Mouse (Mus musculus) ES-E14 (cell line): ENCODE results near the gene Hbq1b. TPM values are rescaled to one million over a fixed set of nuclear protein-coding genes. Genes with fewer than 3 reads are reported as not detected.
A peak's percentile ranks its signal among the peaks of the same experiment; 100 is the strongest.
"Not testable (repeated sequence)": the region's sequence is repeated elsewhere in the genome, so short reads cannot be mapped to it uniquely, and the experiment has no call there.

Experiments used
- DNase-seq: peaks from one replicate; pipeline ENCODE4 v3.0.0-alpha.2; 2013; ENCODE audit warnings: low read depth, low spot score
- H3K27ac ChIP-seq: 2 replicates; pipeline ENCODE4 v1.5.1; 2012; ENCODE audit warnings: low read depth, mild to moderate bottlenecking, low read length, moderate library complexity, mixed read lengths; ENCODE audit not compliant: poor library complexity, insufficient read depth, severe bottlenecking
- H3K36me3 ChIP-seq: 2 replicates; pipeline ENCODE4 v1.6.1; 2012; ENCODE audit warnings: mild to moderate bottlenecking, low read length, moderate library complexity, mixed read lengths; ENCODE audit not compliant: control insufficient read depth, poor library complexity, insufficient read depth, severe bottlenecking
- H3K4me1 ChIP-seq, 2 experiments: fragments of 150-350 bp in 1 of 2; sonication (generic) in 1 of 2; 2 replicates each; pipeline ENCODE4 v1.6.1; 2012; ENCODE audit warnings: low read length in 2 of 2, mild to moderate bottlenecking in 1 of 2, mixed read lengths in 1 of 2; ENCODE audit not compliant: control insufficient read depth in 2 of 2, insufficient read depth in 2 of 2, poor library complexity in 1 of 2
- H3K4me3 ChIP-seq, 2 experiments: fragments of 150-350 bp in 1 of 2; sonication (generic) in 1 of 2; 2 replicates each; pipeline ENCODE4 v1.5.1; 2012; ENCODE audit warnings: low read length in 2 of 2, low read depth in 1 of 2, mild to moderate bottlenecking in 1 of 2, mixed read lengths in 1 of 2; ENCODE audit not compliant: insufficient read depth in 1 of 2, poor library complexity in 1 of 2, severe bottlenecking in 1 of 2
- H3K9ac ChIP-seq: 2 replicates; pipeline ENCODE4 v1.6.1; 2012; ENCODE audit warnings: low read depth, mild to moderate bottlenecking, low read length, mixed read lengths; ENCODE audit not compliant: poor library complexity, insufficient read depth, severe bottlenecking
- H3K9me3 ChIP-seq: fragments of 150-350 bp; sonication (generic); 2 replicates; pipeline ENCODE4 v1.6.1; 2012; ENCODE audit warnings: low read depth, mild to moderate bottlenecking, low read length; ENCODE audit not compliant: control insufficient read depth, insufficient read depth
- CHD2 ChIP-seq: IDR thresholded peaks from 2 replicates; pipeline ENCODE4 v1.6.1; 2014; ENCODE audit warnings: mild to moderate bottlenecking, low read depth, low read length, inconsistent platforms
- HCFC1 ChIP-seq: IDR thresholded peaks from 2 replicates; pipeline ENCODE4 v1.6.1; 2012; ENCODE audit warnings: low read length, inconsistent platforms, borderline replicate concordance; ENCODE audit not compliant: insufficient read depth
- MAFK ChIP-seq: IDR thresholded peaks from 2 replicates; pipeline ENCODE4 v1.6.1; 2014; ENCODE audit warnings: mild to moderate bottlenecking, low read depth, low read length, inconsistent platforms; ENCODE audit not compliant: insufficient read depth
- ZC3H11A ChIP-seq: IDR thresholded peaks from 2 replicates; pipeline ENCODE4 v1.6.1; 2012; ENCODE audit warnings: low read depth, mild to moderate bottlenecking, inconsistent platforms, low read length, borderline replicate concordance
- ZNF384 ChIP-seq: IDR thresholded peaks from 2 replicates; pipeline ENCODE4 v1.6.1; 2012; ENCODE audit warnings: low read depth, low read length, inconsistent platforms
- in situ Hi-C, 2 experiments: fragments of 600-800 bp; cut with MboI; formaldehyde crosslinking; loops; one replicate each; pipeline ENCODE4 v1.15.1; 2025; ENCODE audit warnings: low sequenced_read_pairs in 2 of 2, inconsistent platforms in 1 of 2; ENCODE audit not compliant: unreplicated experiment in 2 of 2
- total RNA-seq: library from RNA; depleted of rRNA; stranded (reverse); fragments of 300-350 nt; gene quantifications from 2 replicates; pipeline ENCODE4 v1.2.3, GENCODE M21; 2012

Hbq1b gene
- total RNA-seq, 1 experiment = 0.80 TPM

DNA sequence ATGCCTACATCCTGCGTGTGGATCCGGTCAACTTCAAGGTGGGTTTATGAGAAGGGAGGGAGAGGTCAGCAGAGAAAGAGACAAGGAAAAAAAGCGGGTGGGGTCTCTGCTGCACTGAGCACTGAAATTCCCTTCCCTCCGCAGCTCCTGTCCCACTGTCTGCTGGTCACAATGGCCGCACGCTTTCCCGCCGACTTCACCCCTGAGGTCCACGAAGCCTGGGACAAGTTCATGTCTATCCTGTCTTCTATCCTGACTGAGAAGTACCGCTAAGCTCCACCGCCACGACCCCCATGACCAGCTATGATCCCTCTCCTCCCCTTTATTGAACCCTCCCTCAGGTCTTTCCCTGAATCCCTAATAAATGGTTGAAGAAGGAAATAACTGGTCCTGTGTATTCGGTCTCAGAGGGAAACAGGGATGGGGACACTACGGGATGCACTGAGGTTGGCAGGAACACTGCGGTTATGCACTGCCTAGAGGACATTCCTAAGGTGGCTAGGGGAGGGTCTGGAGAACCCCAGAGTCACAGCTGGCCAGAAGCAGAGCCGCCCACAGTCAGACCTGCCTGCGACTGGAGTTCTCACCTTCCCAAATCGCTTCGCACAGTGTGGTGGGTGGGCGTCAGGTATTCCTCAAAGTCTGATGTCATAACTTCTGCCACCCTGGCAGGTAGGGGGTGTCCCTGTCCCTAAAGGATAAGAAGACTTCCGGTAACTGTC, 8.9 kb upstream of the Hbq1b start:
- in situ Hi-C loops = no loop called here
- no peaks in the 10 kb centered on the region for H3K36me3 ChIP-seq
- TF ChIP-seq HCFC1 = no peak
- H3K27ac ChIP-seq = no peak overlapping the region
- peak overlapping the region; percentile 10 to 41; a peak in 3 of 4 replicates for H3K4me3 ChIP-seq
- H3K9ac ChIP-seq = no peak overlapping the region
- DNase-seq = no peak
- H3K4me1 ChIP-seq = no peaks in the 10 kb centered on the region; a peak in 1 of 4 replicates
- H3K9me3 ChIP-seq = no peaks in the 10 kb centered on the region

DNA sequence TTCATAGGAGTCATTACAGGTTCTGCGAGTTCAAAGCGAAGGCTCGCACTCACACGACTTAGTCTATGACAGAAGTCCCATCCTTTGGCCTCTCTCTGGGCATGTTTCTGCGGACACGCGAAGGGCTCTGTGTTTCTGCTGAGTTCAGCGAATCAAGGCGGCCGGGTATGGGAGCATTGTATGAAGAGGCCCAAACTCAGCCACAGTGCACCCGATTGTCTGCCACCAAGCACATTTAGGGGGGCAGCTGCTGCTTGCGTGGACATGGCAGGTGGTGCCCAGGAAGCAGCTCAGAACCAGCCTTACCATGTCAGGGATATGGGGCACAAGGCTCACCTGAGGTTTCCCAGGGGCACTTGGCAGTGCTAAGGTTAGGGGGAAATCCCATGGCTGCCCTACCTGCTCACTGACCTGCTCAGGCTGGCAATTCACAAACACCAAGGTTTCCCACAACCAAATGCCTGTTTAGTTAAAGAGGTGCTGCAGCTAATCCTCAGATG, 8.3 kb upstream of the Hbq1b start:
- Histone ChIP-seq H3K36me3 (no peaks in the 10 kb centered on the region), H3K4me1 (no peaks in the 10 kb centered on the region; a peak in 1 of 4 replicates), H3K27ac (no peak overlapping the region), H3K4me3 (no peak overlapping the region), H3K9me3 (no peaks in the 10 kb centered on the region), H3K9ac (no peak overlapping the region)
- no peak for DNase-seq
- TF ChIP-seq CHD2 (no peak), MAFK (peak; percentile 65)
- in situ Hi-C loops = no loop called here

DNA sequence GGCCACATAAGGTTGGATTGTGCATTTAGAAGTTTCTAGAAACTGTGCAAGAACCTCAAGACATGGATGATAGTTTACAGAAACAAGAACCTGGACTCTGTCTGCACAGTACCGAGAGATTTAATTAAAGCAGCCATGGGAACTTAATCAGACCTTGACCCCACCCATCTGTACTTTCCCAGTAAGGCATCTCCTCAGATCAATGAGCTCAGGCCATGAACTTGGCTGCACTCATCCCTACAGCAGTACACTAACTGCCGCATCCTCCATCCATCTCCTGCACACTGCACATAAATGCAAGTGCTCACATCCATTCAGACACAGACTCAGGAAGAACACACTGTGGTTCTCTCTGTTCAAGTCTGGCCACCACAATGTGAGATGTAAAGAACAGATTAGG, 6.1 kb upstream of the Hbq1b start:
- TF ChIP-seq ZC3H11A (no peak), MAFK (no peak), CHD2 (no peak), ZNF384 (no peak), HCFC1 (no peak)
- H3K9me3 ChIP-seq = no peaks in the 10 kb centered on the region
- in situ Hi-C loops = no loop called here
- no peaks in the 10 kb centered on the region; a peak in 1 of 4 replicates for H3K4me1 ChIP-seq
- no peak for DNase-seq
- H3K4me3 ChIP-seq = no peak overlapping the region
- no peaks in the 10 kb centered on the region for H3K36me3 ChIP-seq
- no peak overlapping the region for H3K27ac ChIP-seq
- no peak overlapping the region for H3K9ac ChIP-seq

DNA sequence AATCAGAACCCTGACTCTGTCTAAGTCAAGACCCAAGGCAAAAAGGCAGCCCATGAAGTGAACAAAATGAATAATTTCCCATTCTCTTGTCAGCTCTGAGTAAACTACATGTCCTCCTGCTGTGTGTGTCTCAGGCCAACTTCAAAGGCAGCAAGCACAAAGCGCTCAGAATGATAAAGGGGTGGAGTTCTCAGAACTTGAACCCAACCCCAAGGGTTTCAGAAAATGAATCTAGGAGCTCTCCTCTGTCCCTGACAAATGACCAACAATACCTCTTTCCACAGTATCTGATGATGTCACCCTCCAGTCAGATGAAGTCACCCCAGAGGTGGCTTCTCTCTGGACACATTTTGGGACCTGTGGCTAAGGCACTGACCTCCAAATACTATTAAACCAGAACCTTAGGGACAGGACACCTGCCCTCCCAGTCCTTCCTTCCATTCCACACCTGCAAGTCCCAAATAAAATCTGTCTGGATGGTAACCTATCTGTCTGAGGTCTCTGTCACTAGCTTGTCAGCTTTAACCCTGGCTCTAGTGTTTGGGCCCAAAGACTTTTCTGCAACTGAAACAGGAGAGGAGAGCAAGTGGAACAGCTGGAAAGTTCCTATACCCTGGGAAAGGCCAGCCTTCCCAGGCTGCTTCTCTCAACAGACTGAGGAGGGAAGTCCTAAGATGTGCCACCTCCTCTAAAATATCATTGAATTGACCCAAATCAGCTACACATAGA, 5.2 kb upstream of the Hbq1b start:
- H3K9me3 ChIP-seq = no peaks in the 10 kb centered on the region
- H3K9ac ChIP-seq = no peak overlapping the region
- DNase-seq = no peak
- no peak overlapping the region for H3K27ac ChIP-seq
- H3K36me3 ChIP-seq = no peaks in the 10 kb centered on the region
- in situ Hi-C loops = no loop called here
- no peaks in the 10 kb centered on the region; a peak in 1 of 4 replicates for H3K4me1 ChIP-seq
- no peak overlapping the region for H3K4me3 ChIP-seq
- TF ChIP-seq ZNF384 = no peak
- no peak for TF ChIP-seq MAFK
- TF ChIP-seq HCFC1 = no peak
- no peak for TF ChIP-seq CHD2
- TF ChIP-seq ZC3H11A = no peak

DNA sequence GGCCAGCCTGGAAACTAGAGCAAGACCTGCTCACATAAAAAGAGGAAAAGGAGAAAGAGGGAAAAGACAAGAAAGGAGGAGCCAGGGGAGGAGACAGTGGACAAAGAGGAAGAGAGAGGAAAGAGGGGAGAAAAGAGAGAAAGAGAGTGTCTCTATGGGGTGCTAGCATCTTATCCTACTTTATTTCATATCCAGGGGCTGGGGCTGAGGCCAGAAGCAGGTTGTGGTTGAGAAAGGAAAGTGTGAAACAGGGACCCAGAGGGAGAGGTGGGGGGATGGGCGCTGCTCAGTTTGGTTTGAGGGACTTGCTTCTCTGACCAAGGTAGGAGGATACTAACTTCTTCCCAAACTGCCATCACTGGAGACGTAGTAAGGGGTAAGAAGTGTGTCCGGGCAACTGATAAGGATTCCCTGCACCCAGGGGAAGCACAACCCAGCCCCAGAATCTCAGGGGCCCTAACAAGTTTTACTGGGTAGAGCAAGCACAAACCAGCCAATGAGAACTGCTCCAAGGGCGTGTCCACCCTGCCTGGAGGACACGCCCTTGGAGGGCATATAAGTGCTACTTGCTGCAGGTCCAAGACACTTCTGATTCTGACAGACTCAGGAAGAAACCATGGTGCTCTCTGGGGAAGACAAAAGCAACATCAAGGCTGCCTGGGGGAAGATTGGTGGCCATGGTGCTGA, 3.5 kb upstream of the Hbq1b start, which contains the start of gene Hba-a1:
Gene Hba-a1 (plus strand): TSS at position 421 of the 687 bp plus-strand sequence.
- H3K4me1 ChIP-seq, H3K4me3 ChIP-seq, H3K9ac ChIP-seq, in situ Hi-C loops, H3K27ac ChIP-seq, H3K36me3 ChIP-seq, DNase-seq, H3K9me3 ChIP-seq: not testable (repeated sequence)

DNA sequence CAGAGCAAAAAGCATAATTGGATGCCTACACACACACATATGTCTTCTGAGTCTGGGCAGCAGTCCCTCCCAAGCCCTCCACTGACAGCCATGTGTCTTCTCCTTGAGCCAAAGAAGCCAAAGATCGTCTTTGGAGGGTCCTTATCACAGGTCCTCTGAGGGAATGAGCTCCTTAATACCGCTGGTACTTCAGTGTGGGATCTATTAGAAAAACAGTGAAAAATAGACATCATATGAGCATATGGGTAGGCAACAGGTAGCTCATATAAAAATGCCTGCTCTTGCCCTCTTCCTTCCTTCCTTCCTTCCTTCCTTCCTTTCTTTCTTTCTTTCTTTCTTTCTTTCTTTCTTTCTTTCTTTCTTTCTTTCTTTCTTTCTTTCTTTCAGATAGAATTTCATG, 2.2 kb upstream of the Hbq1b start:
- H3K9ac ChIP-seq, H3K4me3 ChIP-seq, DNase-seq, H3K9me3 ChIP-seq, in situ Hi-C loops, H3K27ac ChIP-seq, H3K36me3 ChIP-seq, H3K4me1 ChIP-seq: not testable (repeated sequence)
